Mouse (Mus musculus): ENCODE data around the gene Uck2. TPM values are rescaled to one million over a fixed set of nuclear protein-coding genes. Genes with fewer than 3 reads are reported as not detected.

Uck2 gene
- total RNA-seq (2021) = 10 to 100 TPM; 66.6 to 71.5 TPM
- long read RNA-seq, experiment 1, full-length matches to known transcripts = 14 of 29 reads
- long read RNA-seq, experiment 1, partial matches to known transcripts = 1 of 29 reads
- long read RNA-seq, experiment 1, other reads (novel, unspliced or antisense) = 14 of 29 reads
- long read RNA-seq, experiment 2, full-length matches to known transcripts = 13 of 43 reads
- long read RNA-seq, experiment 2, partial matches to known transcripts = 3 of 43 reads
- long read RNA-seq, experiment 2, other reads (novel, unspliced or antisense) = 27 of 43 reads

GRCm38 (mm10) chr1:167285320-167285355 lies at the start of gene Uck2:
TSS of gene Uck2 (minus strand) at chr1:167285320.
- no peak for DNase-seq (ENCODE audit: low spot score in 2 of 2)

GRCm38 (mm10) chr1:167331106-167331505 lies 46.0 kb upstream of the Uck2 start:
- no peak for DNase-seq (ENCODE audit: low spot score in 2 of 2)

- DNase-seq (ENCODE audit: low spot score in 2 of 2) = no peak
These were observed 43.7 kb upstream of the Uck2 start for GRCm38 (mm10) chr1:167328776-167329175.

GRCm38 (mm10) chr1:167321691-167322090 lies 36.6 kb upstream of the Uck2 start:
- no peak for DNase-seq (ENCODE audit: low spot score in 2 of 2)

GRCm38 (mm10) chr1:167313220-167313619 lies 28.1 kb upstream of the Uck2 start:
- DNase-seq (ENCODE audit: low spot score in 2 of 2) = no peak

- no peak for DNase-seq (ENCODE audit: low spot score in 2 of 2)
These were observed 27.2 kb upstream of the Uck2 start for GRCm38 (mm10) chr1:167312367-167312766.

GRCm38 (mm10) chr1:167308261-167309054 lies 23.3 kb upstream of the Uck2 start, which contains the start of gene Tmco1:
TSS of gene Tmco1 (plus strand) at chr1:167308378.
- peak; percentile 98 to 99 for DNase-seq (ENCODE audit: low spot score in 2 of 2)

GRCm38 (mm10) chr1:167307674-167308073 lies 22.6 kb upstream of the Uck2 start:
- DNase-seq (ENCODE audit: low spot score in 2 of 2) = no peak

GRCm38 (mm10) chr1:167306451-167307240 lies 21.5 kb upstream of the Uck2 start:
- peak; percentile 42 to 50 for DNase-seq (ENCODE audit: low spot score in 2 of 2)

- no peak for DNase-seq (ENCODE audit: low spot score in 2 of 2)
These were observed 20.5 kb upstream of the Uck2 start for GRCm38 (mm10) chr1:167305501-167306137.

- DNase-seq (ENCODE audit: low spot score in 2 of 2) = no peak
These were observed 15.0 kb upstream of the Uck2 start for GRCm38 (mm10) chr1:167300122-167300521.

GRCm38 (mm10) chr1:167295679-167296402 lies 10.7 kb upstream of the Uck2 start:
- DNase-seq (ENCODE audit: low spot score in 2 of 2) = no peak

GRCm38 (mm10) chr1:167292447-167292846 lies 7.3 kb upstream of the Uck2 start:
- DNase-seq (ENCODE audit: low spot score in 2 of 2) = no peak

GRCm38 (mm10) chr1:167291610-167292009 lies 6.5 kb upstream of the Uck2 start:
- no peak for DNase-seq (ENCODE audit: low spot score in 2 of 2)

- DNase-seq (ENCODE audit: low spot score in 2 of 2) = no peak
These were observed 5.1 kb upstream of the Uck2 start for GRCm38 (mm10) chr1:167290263-167290592.

GRCm38 (mm10) chr1:167289567-167290262 lies 4.6 kb upstream of the Uck2 start:
- no peak for DNase-seq (ENCODE audit: low spot score in 2 of 2)

GRCm38 (mm10) chr1:167288665-167289538 lies 3.8 kb upstream of the Uck2 start:
- no peak for DNase-seq (ENCODE audit: low spot score in 2 of 2)

GRCm38 (mm10) chr1:167287156-167287555 lies 2.0 kb upstream of the Uck2 start:
- no peak for DNase-seq (ENCODE audit: low spot score in 2 of 2)

GRCm38 (mm10) chr1:167285356-167285755 lies 236 bp upstream of the Uck2 start:
- DNase-seq (ENCODE audit: low spot score in 2 of 2) = no peak

GRCm38 (mm10) chr1:167284837-167285319 lies 242 bp downstream of the Uck2 start:
- DNase-seq (ENCODE audit: low spot score in 2 of 2) = peak; percentile 64 to 79

Data from adrenal gland, postnatal 4 days (tissue).